Mouse (Mus musculus) liver, adult 2 months (tissue): ENCODE measurements around the gene Sez6l. TPM values are rescaled to one million over a fixed set of nuclear protein-coding genes. Genes with fewer than 3 reads are reported as not detected.

Experiments used
- DNase-seq: peaks from one replicate; pipeline ENCODE4 v3.0.0-alpha.2; 2011; ENCODE audit warnings: low read depth, low spot score; ENCODE audit errors: extremely low read depth
- H3K27ac ChIP-seq: fragments of 200-500 bp; replicated peaks from 2 replicates; pipeline ENCODE4 v1.5.1; 2012; ENCODE audit warnings: low read depth, mild to moderate bottlenecking, control low read depth, inconsistent platforms, low read length; ENCODE audit not compliant: insufficient read depth
- H3K27me3 ChIP-seq: fragments of 200-500 bp; 2 replicates; pipeline ENCODE4 v1.6.1; 2012; ENCODE audit warnings: mild to moderate bottlenecking, moderate library complexity, low read length, inconsistent platforms; ENCODE audit not compliant: control insufficient read depth, insufficient read depth
- H3K36me3 ChIP-seq: fragments of 200-500 bp; 2 replicates; pipeline ENCODE4 v1.6.1; 2012; ENCODE audit warnings: low read length, inconsistent platforms; ENCODE audit not compliant: control insufficient read depth, insufficient read depth
- H3K4me1 ChIP-seq: fragments of 200-500 bp; 2 replicates; pipeline ENCODE4 v1.6.1; 2011; ENCODE audit warnings: low read length; ENCODE audit not compliant: control insufficient read depth, insufficient read depth
- H3K4me3 ChIP-seq: fragments of 200-500 bp; 2 replicates; pipeline ENCODE4 v1.5.1; 2011; ENCODE audit warnings: low read depth, mild to moderate bottlenecking, control low read depth, low read length, moderate library complexity; ENCODE audit not compliant: insufficient read depth
- H3K79me2 ChIP-seq: fragments of 200-500 bp; 2 replicates; pipeline ENCODE4 v1.6.1; 2012; ENCODE audit warnings: inconsistent platforms, mild to moderate bottlenecking, low read length, moderate library complexity; ENCODE audit not compliant: control insufficient read depth, insufficient read depth
- H3K9ac ChIP-seq: fragments of 200-500 bp; 2 replicates; pipeline ENCODE4 v1.6.1; 2012; ENCODE audit warnings: low read depth, mild to moderate bottlenecking, control low read depth, inconsistent platforms, low read length
- CTCF ChIP-seq: fragments of 200-500 bp; IDR thresholded peaks from 2 replicates; pipeline ENCODE4 v1.5.1; 2011; ENCODE audit warnings: low read depth, low read length, control low read depth
- POLR2A ChIP-seq: fragments of 200-500 bp; IDR thresholded peaks from 2 replicates; pipeline ENCODE4 v1.6.1; 2011; ENCODE audit warnings: low read length, control low read depth; ENCODE audit not compliant: insufficient read depth; ENCODE audit errors: extremely low read depth
- WGBS: fragments of 180-500 bp; shearing (Covaris S2); methylation state at CpG from one replicate; pipeline ENCODE4 v1.1.7; 2018; 5-methylcytosine and 5-hydroxymethylcytosine counted together
- polyA plus RNA-seq: library from polyadenylated mRNA; depleted of rRNA; stranded (reverse); fragments of >200 nt; gene quantifications from 2 replicates; pipeline ENCODE4 v1.2.3, GENCODE M21; 2012
- total RNA-seq: library from RNA; depleted of rRNA; stranded (reverse); fragments of >200 nt; gene quantifications from 2 replicates; pipeline ENCODE4 v1.2.3, GENCODE M21; 2014

The Sez6l gene
- total and polyA plus RNA-seq, 2 experiments = under 0.01 TPM; not detected in 1

GRCm38 (mm10) chr5:112432033-112432432 is 145.0 kb downstream of the Sez6l start:
- no peak for DNase-seq
- no peak for TF ChIP-seq CTCF
- TF ChIP-seq POLR2A = no peak
- 78% methylated on average over 5 of the region's 5 CpGs for whole genome bisulfite sequencing

GRCm38 (mm10) chr5:112431120-112431775 is 145.7 kb downstream of the Sez6l start:
- 25% methylated on average over 14 of the region's 14 CpGs for WGBS
- H3K79me2 ChIP-seq = no peaks in the 10 kb centered on the region
- TF ChIP-seq CTCF (no peak), POLR2A (no peak)
- no peaks in the 10 kb centered on the region for H3K36me3 ChIP-seq
- H3K27ac ChIP-seq = no peak overlapping the region
- H3K9ac ChIP-seq = no peak overlapping the region
- H3K4me1 ChIP-seq = no peaks in the 10 kb centered on the region
- no peaks in the 10 kb centered on the region for H3K27me3 ChIP-seq
- no peak for DNase-seq
- no peak overlapping the region for H3K4me3 ChIP-seq

More at GRCm38 (mm10) chr5:112432033-112432432, 145.0 kb downstream of the Sez6l start:
- Histone ChIP-seq H3K4me1 (no peaks in the 10 kb centered on the region), H3K27me3 (no peaks in the 10 kb centered on the region), H3K79me2 (no peaks in the 10 kb centered on the region), H3K36me3 (no peaks in the 10 kb centered on the region), H3K9ac (no peak overlapping the region), H3K27ac (no peak overlapping the region), H3K4me3 (no peak overlapping the region)

GRCm38 (mm10) chr5:112428944-112429343 is 148.0 kb downstream of the Sez6l start:
- WGBS = 19% methylated on average over 19 of the region's 19 CpGs
- Histone ChIP-seq H3K4me3 (no peak overlapping the region), H3K9ac (no peak overlapping the region), H3K79me2 (no peaks in the 10 kb centered on the region), H3K27me3 (no peaks in the 10 kb centered on the region), H3K4me1 (no peaks in the 10 kb centered on the region), H3K27ac (no peak overlapping the region), H3K36me3 (no peaks in the 10 kb centered on the region)
- TF ChIP-seq CTCF = peak; percentile 73
- no peak for TF ChIP-seq POLR2A
- no peak for DNase-seq

- no peaks in the 10 kb centered on the region for H3K79me2 ChIP-seq
- H3K4me3 ChIP-seq = no peak overlapping the region
- no peaks in the 10 kb centered on the region for H3K36me3 ChIP-seq
- no peaks in the 10 kb centered on the region for H3K27me3 ChIP-seq
- TF ChIP-seq POLR2A (no peak), CTCF (peak; percentile 77)
- H3K27ac ChIP-seq = no peak overlapping the region
- no peak overlapping the region for H3K9ac ChIP-seq
- H3K4me1 ChIP-seq = no peaks in the 10 kb centered on the region
- DNase-seq = peak; percentile 15
- 33% methylated on average over 2 of the region's 2 CpGs for WGBS
These were observed 149.7 kb downstream of the Sez6l start for GRCm38 (mm10) chr5:112427283-112427682.

GRCm38 (mm10) chr5:112426635-112427034 is 150.3 kb downstream of the Sez6l start:
- H3K27me3 ChIP-seq = no peaks in the 10 kb centered on the region
- no peaks in the 10 kb centered on the region for H3K79me2 ChIP-seq
- H3K27ac ChIP-seq = no peak overlapping the region
- H3K4me1 ChIP-seq = no peaks in the 10 kb centered on the region
- 77% methylated on average over 7 of the region's 7 CpGs for WGBS
- no peak for DNase-seq
- no peak for TF ChIP-seq POLR2A
- TF ChIP-seq CTCF = no peak
- H3K9ac ChIP-seq = no peak overlapping the region
- H3K36me3 ChIP-seq = no peaks in the 10 kb centered on the region
- H3K4me3 ChIP-seq = no peak overlapping the region

DNA sequence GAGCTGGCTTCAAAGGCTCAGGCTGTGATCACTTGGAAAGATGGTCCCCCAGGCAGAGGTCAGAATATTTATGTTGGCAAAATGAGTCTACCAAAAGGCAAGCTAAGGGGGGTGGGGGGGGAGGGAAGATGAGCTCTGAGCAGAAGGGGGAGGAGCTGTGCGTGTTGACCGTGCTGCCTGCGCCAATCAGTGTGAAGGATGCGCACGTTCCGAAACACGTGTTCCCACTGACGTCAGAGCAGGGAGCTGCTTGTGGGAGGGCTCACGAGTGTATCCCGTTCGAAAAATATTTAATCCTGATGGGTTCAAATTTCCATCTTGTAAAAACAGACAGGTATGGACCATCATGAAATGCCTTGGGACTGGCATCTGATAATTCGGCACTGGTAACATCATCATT is 157.4 kb downstream of the Sez6l start:
- Histone ChIP-seq H3K36me3 (no peaks in the 10 kb centered on the region), H3K9ac (no peak overlapping the region), H3K27me3 (no peaks in the 10 kb centered on the region), H3K4me1 (no peaks in the 10 kb centered on the region), H3K79me2 (no peaks in the 10 kb centered on the region), H3K4me3 (no peak overlapping the region), H3K27ac (no peak overlapping the region)
- DNase-seq = no peak
- WGBS = 17% methylated on average over 12 of the region's 12 CpGs
- TF ChIP-seq POLR2A = no peak
- TF ChIP-seq CTCF = no peak
